Mouse (Mus musculus) embryonic facial prominence, embryonic 10.5 days (tissue): Measurements from ENCODE around the gene Atp5l. TPM values are rescaled to one million over a fixed set of nuclear protein-coding genes. Genes with fewer than 3 reads are reported as not detected.
"Not testable (repeated sequence)": the region's sequence is repeated elsewhere in the genome, so short reads cannot be mapped to it uniquely, and the experiment has no call there.

Experiments used
- DNase-seq: peaks from one replicate; pipeline ENCODE4 v3.0.0-alpha.2; 2017; ENCODE audit warnings: low spot score
- H3K27ac ChIP-seq: fragments of 300-500 bp; sonication (generic); replicated peaks from 2 replicates; pipeline ENCODE4 v1.5.1; 2016; ENCODE audit warnings: mild to moderate bottlenecking
- H3K27me3 ChIP-seq: fragments of 300-500 bp; sonication (generic); replicated peaks from 2 replicates; pipeline ENCODE4 v1.6.1; 2016; ENCODE audit warnings: low read depth, mild to moderate bottlenecking; ENCODE audit not compliant: poor library complexity, severe bottlenecking
- H3K36me3 ChIP-seq: fragments of 300-500 bp; sonication (generic); replicated peaks from 2 replicates; pipeline ENCODE4 v1.6.1; 2016; ENCODE audit warnings: mild to moderate bottlenecking, moderate library complexity
- H3K4me1 ChIP-seq: fragments of 300-500 bp; sonication (generic); 2 replicates; pipeline ENCODE4 v1.6.1; 2016
- H3K4me3 ChIP-seq: fragments of 300-500 bp; sonication (generic); 2 replicates; pipeline ENCODE4 v1.5.1; 2016; ENCODE audit warnings: mild to moderate bottlenecking, moderate library complexity
- H3K9me3 ChIP-seq: fragments of 300-500 bp; sonication (generic); 2 replicates; pipeline ENCODE4 v1.6.1; 2016; ENCODE audit warnings: mild to moderate bottlenecking
- WGBS: fragments of 180-500 bp; shearing (Covaris S2); methylation state at CpG from one replicate; pipeline ENCODE4 v1.1.7; 2016; 5-methylcytosine and 5-hydroxymethylcytosine counted together
- polyA plus RNA-seq: library from polyadenylated mRNA; unstranded; fragments of >200 nt; fragmentation: Nextera tagmentation; extraction: Ambion mirVana; gene quantifications from 2 replicates; pipeline ENCODE4 v1.2.1, GENCODE M21; 2016

Atp5l gene
- 499 and 516 TPM in 2 replicates for polyA plus RNA-seq

DNA sequence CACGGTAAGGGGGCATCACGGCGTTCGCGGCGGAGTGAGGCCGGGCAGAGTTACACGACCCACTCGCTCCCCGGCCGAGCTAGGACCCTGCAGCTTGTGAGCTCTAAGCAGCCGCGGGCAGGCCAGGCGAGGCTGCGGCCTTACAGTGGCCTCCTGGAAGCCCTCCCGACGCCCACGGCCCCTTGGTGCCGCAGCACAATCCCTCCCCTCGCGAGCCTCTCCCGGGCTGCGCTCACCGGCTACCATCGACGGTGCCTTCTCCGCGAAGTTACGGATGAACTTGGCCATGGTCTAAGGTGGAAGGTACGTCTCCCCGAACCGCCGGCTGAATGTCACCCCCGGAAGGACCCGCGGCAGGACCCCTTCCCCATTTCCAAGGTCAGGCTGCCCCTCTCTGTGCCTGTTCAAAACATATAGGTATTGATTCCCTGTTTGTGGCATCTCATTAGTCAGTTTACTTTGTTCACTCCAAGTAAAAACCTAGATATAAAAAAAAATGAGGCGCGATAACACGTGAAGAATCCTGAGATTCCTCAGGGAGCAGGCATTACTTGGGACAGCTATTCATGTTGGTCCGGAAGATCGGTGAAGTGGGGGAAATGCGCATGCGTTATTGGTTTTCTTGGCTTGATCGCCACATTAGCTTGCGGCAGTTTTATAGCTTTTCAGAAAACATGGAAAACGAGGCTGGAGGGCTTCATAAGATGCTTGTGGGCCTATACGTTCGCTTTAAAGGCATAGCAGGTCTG lies at the start of gene Atp5l:
Atp5l (minus strand) TSS at position 369 of the 749 bp plus-strand sequence.
- peak within 1 kb of the TSS; percentile 93 for H3K27ac ChIP-seq
- WGBS: under 1% methylated on average over 48 of the region's 48 CpGs
- no peaks in the 10 kb centered on the region for H3K9me3 ChIP-seq
- no peaks in the 10 kb centered on the region for H3K27me3 ChIP-seq
- H3K4me3 ChIP-seq: peak within 1 kb of the TSS; percentile 84
- H3K36me3 ChIP-seq: no peaks in the 10 kb centered on the region
- peaks cover 14% of the 10 kb centered on the region for H3K4me1 ChIP-seq
- DNase-seq: peak; percentile 88

DNA sequence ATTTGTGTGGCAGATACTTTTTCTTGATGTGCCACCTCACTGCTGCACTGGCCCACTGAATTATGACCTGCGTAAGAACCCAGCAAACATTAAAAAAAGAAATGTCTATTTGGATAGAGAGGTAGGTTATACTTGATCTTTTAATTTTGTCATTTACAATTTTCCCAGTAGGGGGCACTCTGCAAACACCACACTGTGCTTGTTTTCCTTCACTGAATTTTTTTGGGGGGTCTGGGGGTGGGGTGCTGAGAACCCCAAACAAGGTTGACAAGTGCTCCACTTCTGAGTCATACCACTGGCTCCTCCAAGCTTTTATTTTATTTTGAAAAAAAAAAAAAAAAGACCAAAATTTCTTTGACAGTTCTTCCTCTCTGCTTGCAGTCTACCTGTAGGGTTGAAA lies 48.9 kb upstream of the Atp5l start:
- WGBS: 84% methylated on average over 1 of the region's 1 CpGs

DNA sequence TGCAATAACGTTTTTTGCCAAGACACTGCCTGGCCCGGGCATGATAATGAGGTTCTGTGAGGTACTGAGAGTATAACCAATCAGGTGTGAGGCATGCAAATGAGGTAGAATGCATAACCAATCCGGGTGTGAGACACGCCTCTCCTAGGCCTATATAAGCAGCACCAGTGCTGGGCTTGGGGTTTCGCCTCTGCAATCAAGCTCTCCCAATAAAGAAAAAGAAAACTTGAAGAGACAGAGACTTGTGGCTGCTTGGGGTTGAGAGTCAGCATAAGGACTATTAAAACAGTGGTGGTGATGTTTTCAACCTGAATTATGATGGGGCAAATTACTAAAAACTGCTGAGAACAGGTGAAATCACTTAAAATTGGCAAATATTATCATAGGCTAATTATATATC lies 47.2 kb upstream of the Atp5l start:
- not testable (repeated sequence) for H3K27ac ChIP-seq, H3K9me3 ChIP-seq, DNase-seq, H3K36me3 ChIP-seq, H3K27me3 ChIP-seq, H3K4me3 ChIP-seq
- peaks cover 17% of the 10 kb centered on the region for H3K4me1 ChIP-seq
- WGBS: 85% methylated on average over 5 of the region's 5 CpGs

More for the DNA sequence above, 48.9 kb upstream of the Atp5l start:
- H3K4me3 ChIP-seq: no peak overlapping the region
- H3K9me3 ChIP-seq: no peaks in the 10 kb centered on the region
- H3K4me1 ChIP-seq: peaks cover 13% of the 10 kb centered on the region
- no peak overlapping the region for H3K27ac ChIP-seq
- H3K36me3 ChIP-seq: no peaks in the 10 kb centered on the region
- no peak for DNase-seq
- H3K27me3 ChIP-seq: peaks cover 6% of the 10 kb centered on the region; the same call in 1 of the 2 replicates

DNA sequence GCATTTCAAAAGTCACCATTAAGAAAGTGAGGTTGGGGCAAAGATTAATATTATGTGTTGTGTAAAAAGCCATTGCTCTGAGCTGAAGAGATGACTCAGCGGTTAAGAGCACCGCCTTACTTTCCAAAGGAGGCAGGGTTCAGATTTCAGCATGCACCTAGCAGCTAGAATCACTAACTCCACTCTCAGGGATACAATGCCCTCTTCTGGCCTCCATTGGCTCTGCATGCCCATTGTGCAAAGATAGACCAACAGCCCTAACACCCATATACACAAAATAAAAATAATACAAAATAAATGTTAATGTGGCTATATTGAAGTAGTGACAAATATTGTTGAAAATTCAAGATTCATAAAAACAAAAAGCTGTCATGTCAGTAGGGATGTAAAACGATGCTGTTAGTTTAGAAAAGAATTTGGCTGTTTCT lies 46.3 kb upstream of the Atp5l start:
- WGBS: 23% methylated on average over 3 of the region's 3 CpGs
- no peaks in the 10 kb centered on the region for H3K27me3 ChIP-seq
- H3K27ac ChIP-seq: no peak overlapping the region
- H3K4me1 ChIP-seq: peaks cover 17% of the 10 kb centered on the region
- H3K9me3 ChIP-seq: no peaks in the 10 kb centered on the region
- H3K36me3 ChIP-seq: peaks cover 10% of the 10 kb centered on the region
- DNase-seq: peak; percentile 75
- no peak overlapping the region for H3K4me3 ChIP-seq

DNA sequence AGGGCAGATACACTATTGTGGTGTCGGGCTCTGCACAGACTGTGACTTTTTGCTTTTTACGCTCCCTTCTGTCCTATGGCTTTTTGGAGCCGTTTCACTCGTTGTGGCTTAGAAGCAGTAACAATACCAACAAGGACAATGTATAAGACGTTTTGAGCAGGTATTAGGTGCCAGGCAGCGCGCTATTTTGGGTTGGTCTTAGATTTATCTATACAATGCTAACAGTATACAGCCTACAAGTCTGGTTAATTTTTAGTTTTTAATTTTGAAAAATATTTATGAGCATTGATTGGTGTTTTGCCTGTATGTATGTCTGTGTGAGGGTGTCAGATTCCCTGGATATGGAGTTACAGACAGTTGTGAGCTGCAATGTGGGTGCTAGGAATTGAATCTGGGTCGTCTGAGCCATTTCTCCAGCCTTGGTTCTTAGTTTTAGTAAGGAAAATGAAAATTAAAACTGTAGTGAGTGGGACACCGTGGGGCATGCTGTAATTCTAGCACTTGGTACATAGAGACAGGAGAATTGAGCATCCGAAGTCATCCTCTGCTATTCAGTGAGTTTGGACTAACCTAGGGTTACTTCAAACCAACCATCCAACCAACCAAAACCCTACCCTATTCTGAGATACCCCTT lies 45.4 kb upstream of the Atp5l start:
- DNase-seq: no peak
- peak overlapping the region; percentile 36; the same call in 1 of the 2 replicates for H3K27ac ChIP-seq
- 14% methylated on average over 10 of the region's 10 CpGs for WGBS

DNA sequence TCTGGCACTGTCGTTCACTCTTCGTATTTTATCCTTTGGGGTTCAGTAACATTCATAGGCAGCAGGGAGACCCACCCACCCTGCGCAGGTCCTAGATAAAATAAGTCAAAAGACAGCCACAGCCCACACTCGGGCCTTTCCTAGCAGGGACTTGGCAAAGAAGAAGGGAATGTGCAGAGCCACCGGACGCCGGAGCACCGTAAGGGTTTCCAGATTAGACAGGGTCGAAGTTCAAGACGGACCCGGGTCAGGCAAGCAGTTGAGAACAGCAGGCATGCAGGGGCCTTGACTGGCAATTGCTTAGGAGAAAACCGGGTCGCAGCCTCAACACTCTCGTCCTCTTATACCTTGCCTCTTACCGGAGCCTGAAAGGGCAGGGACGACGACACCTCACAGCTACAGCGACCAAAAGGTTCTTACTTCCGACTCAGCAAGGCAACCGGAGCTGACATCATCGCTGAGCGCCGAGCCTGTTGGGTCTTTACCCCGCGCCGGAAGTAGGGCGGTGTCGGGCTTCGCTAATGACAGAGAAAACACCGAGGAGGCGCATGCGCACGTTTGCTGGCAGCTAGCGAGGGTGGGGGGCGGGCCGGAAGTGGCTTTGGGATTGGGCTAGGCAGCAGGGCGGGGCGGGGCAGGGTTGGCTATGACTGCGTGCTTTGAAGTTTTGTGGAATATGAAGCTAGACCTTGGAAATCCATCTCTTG lies 44.7 kb upstream of the Atp5l start, which contains the start of gene Ube4a:
Ube4a (minus strand) TSS at position 475 of the 707 bp plus-strand sequence.
- Histone ChIP-seq H3K27me3 (no peaks in the 10 kb centered on the region), H3K4me3 (peak within 1 kb of the TSS; percentile 93), H3K27ac (peak within 1 kb of the TSS; percentile 75), H3K36me3 (peaks cover 16% of the 10 kb centered on the region), H3K4me1 (peaks cover 17% of the 10 kb centered on the region), H3K9me3 (no peaks in the 10 kb centered on the region)
- peak; percentile 100 for DNase-seq
- WGBS: 1% methylated on average over 39 of the region's 39 CpGs

More for the DNA sequence above, 45.4 kb upstream of the Atp5l start:
- Histone ChIP-seq H3K27me3 (no peaks in the 10 kb centered on the region), H3K9me3 (no peaks in the 10 kb centered on the region), H3K4me3 (peak overlapping the region; percentile 93), H3K36me3 (peaks cover 15% of the 10 kb centered on the region), H3K4me1 (peaks cover 17% of the 10 kb centered on the region)

DNA sequence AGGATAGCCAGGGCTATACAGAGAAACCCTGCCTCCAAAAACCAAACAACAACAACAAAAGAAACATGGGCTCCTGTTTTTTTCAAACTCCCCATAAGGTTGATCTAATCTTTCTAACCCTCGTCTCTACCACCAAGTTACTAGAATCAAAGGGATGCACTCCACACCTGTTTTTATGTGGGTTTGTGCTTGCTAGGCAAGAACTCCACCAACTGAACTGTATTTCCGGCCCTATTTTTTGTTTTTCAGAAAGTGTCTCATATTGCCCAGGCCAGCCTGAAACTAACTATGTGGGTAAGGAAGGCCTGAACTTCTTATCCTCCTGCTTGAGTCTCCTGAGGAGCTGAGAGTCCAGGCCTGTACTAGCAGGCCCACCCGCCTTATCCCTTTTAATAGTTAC lies 33.9 kb upstream of the Atp5l start:
- Histone ChIP-seq H3K9me3 (no peaks in the 10 kb centered on the region), H3K27me3 (no peaks in the 10 kb centered on the region), H3K4me1 (no peaks in the 10 kb centered on the region), H3K36me3 (peaks cover 94% of the 10 kb centered on the region), H3K27ac (no peak overlapping the region), H3K4me3 (no peak overlapping the region)
- 89% methylated on average over 3 of the region's 3 CpGs for WGBS
- DNase-seq: no peak

DNA sequence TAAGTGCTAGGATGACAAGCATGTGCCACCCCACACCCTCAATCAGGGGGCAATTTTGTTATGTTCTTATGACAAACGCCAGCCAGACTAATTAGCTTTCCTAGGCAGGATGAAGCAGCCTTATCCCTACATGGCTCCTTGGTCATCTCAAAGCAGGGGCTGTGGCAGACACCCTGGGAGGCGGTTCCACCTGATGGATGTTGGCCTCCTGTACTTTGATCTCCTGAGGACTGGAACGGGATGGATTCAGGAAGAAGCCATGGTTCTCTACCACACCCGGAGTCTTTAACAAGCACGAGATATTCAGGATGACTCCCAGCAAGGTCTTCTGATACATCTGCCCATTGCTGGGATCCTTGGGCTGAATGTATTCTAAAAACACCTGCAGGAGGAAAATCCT lies 27.3 kb upstream of the Atp5l start:
- no peak overlapping the region for H3K27ac ChIP-seq
- no peaks in the 10 kb centered on the region for H3K27me3 ChIP-seq
- DNase-seq: no peak
- peaks cover 96% of the 10 kb centered on the region for H3K36me3 ChIP-seq
- WGBS: 88% methylated on average over 5 of the region's 5 CpGs
- no peaks in the 10 kb centered on the region for H3K9me3 ChIP-seq
- H3K4me1 ChIP-seq: no peaks in the 10 kb centered on the region
- no peak overlapping the region for H3K4me3 ChIP-seq

DNA sequence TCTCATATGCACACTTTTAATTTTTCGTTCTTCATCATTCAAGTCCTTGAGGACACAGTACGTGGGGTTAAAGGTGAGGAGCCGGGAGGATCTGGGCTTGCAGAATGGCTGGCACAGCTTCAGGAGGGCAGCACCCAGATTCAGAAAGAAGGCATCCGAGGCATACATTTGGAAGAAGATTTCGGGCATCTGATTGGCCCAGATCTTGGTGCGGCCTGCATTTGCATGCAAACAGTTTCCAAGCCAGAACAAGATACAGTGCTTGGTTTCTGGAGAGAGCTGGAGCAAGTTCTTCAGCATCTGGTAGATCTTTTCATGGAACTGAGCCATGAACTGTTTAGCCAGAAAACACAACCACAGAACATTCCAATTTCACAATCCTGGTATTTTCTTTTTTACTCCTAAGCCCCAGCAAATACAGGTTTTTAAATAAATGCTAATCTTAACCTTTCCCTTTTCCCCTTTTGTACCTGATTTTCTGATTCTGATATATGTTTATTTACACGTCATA lies 25.7 kb upstream of the Atp5l start:
- DNase-seq: no peak
- H3K36me3 ChIP-seq: peaks cover 94% of the 10 kb centered on the region
- H3K4me3 ChIP-seq: no peak overlapping the region
- H3K9me3 ChIP-seq: no peaks in the 10 kb centered on the region
- no peaks in the 10 kb centered on the region for H3K4me1 ChIP-seq
- WGBS: 91% methylated on average over 7 of the region's 7 CpGs
- no peaks in the 10 kb centered on the region for H3K27me3 ChIP-seq
- H3K27ac ChIP-seq: no peak overlapping the region

DNA sequence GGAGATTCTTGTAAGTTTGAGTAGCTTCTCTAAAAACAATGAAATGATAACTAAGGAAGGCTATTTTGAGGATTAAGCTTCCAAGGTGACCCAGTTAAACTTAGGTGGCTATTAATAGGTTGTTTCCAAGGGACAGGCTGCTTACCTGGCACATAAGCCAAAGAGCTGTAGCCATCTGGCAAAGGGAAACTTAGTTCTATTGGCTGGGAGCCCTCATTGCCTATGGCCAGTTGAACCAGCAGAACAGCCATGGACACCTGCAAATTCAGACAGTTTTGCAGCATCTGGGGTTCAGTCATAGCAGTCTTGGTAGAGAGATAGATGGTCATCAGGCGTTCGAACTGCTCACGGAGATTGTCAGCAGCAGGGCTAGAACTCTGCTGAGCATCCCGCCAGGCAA lies 21.9 kb upstream of the Atp5l start:
- no peaks in the 10 kb centered on the region for H3K27me3 ChIP-seq
- WGBS: 96% methylated on average over 4 of the region's 4 CpGs
- H3K36me3 ChIP-seq: peaks cover 92% of the 10 kb centered on the region
- H3K4me1 ChIP-seq: no peaks in the 10 kb centered on the region
- H3K27ac ChIP-seq: no peak overlapping the region
- no peak for DNase-seq
- no peaks in the 10 kb centered on the region for H3K9me3 ChIP-seq
- no peak overlapping the region for H3K4me3 ChIP-seq

DNA sequence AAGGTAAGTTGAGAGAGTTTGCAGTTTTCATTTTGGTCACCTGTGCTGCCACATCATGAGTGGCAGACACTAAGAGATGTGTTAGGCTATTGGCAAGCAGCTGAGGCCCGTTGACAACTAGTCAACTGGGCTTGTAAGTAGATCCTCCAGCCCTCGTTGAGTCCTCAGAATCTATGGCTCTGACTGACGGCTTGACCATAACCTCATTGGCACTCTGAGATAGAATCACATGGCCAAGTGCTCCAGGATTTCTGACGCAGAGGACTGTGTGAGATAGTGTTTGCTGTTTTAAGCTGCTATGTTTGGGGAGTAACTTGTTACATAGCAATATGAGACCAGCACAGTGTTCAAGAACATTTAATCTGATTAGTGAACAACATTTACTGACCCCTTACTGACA lies 21.2 kb upstream of the Atp5l start:
- no peaks in the 10 kb centered on the region for H3K27me3 ChIP-seq
- no peak overlapping the region for H3K4me3 ChIP-seq
- peaks cover 92% of the 10 kb centered on the region for H3K36me3 ChIP-seq
- WGBS: 89% methylated on average over 4 of the region's 4 CpGs
- H3K27ac ChIP-seq: no peak overlapping the region
- no peaks in the 10 kb centered on the region for H3K9me3 ChIP-seq
- no peaks in the 10 kb centered on the region for H3K4me1 ChIP-seq
- no peak for DNase-seq

DNA sequence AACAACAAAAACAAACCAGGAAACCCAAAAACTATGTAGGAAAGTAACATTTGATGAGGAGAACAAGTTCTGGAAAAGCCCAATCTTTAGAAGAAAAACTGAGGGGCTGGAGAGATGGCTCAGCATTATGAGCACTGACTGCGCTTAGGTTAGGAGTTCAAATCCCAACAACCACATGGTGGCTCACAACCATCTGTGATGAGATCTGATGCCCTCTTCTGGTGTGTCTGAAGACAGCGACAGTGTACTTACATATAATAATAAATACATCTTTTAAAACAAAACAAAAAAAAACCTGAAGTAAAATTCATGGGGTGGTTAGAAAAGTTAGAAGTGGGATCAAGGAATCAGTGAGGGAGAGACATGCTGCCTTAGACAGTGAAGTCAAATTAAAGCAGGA lies 1.0 kb upstream of the Atp5l start:
- no peaks in the 10 kb centered on the region; the same call in 1 of the 2 replicates for H3K36me3 ChIP-seq
- 70% methylated on average over 2 of the region's 2 CpGs for WGBS
- H3K27ac ChIP-seq: peak overlapping the region; percentile 93
- peak overlapping the region; percentile 84 for H3K4me3 ChIP-seq
- H3K4me1 ChIP-seq: peaks cover 14% of the 10 kb centered on the region
- no peaks in the 10 kb centered on the region for H3K27me3 ChIP-seq
- DNase-seq: no peak
- no peaks in the 10 kb centered on the region for H3K9me3 ChIP-seq
